Comparison of ENCODE assay signal across 8 mouse cellular contexts in genomic region chr1:155121977-155122939, GRCm38 (mm10). TPM values are rescaled to one million over a fixed set of nuclear protein-coding genes. Genes with fewer than 3 reads are reported as not detected.
DNase-seq lines count a peak whose midpoint lies in the region; ATAC-seq and TF ChIP-seq lines count a peak whose summit lies in the region.

No protein-coding gene starts in this region.

- no peak overlapping the region for H3K4me2 ChIP-seq in forebrain, embryonic 11.5 days (ENCODE audit: low read depth, low read length, severe bottlenecking)
- no peak overlapping the region; the same call in 1 of the 2 replicates for H3K4me2 ChIP-seq in lung, postnatal 0 days (replicated peaks; ENCODE audit: low read depth, low read length)
- no peak overlapping the region for H3K4me2 ChIP-seq in neural tube, embryonic 15.5 days

- no peaks in the 10 kb centered on the region for H3K79me3 ChIP-seq in C2C12 (ENCODE audit: low read depth)

- peaks cover 16% of the 10 kb centered on the region for H3K27me3 ChIP-seq in forebrain, embryonic 10.5 days (ENCODE audit: poor library complexity, severe bottlenecking)
- no peaks in the 10 kb centered on the region for H3K27me3 ChIP-seq in forebrain, embryonic 11.5 days (ENCODE audit: control insufficient read depth, insufficient read depth, low read length)
- H3K27me3 ChIP-seq in C2C12 (ENCODE audit: control insufficient read depth, insufficient read depth, insufficient read length) = no peaks in the 10 kb centered on the region
- no peaks in the 10 kb centered on the region for H3K27me3 ChIP-seq in lung, postnatal 0 days (replicated peaks; ENCODE audit: insufficient read depth, low read length)
- peaks cover 14% of the 10 kb centered on the region for H3K27me3 ChIP-seq in midbrain, embryonic 10.5 days (ENCODE audit: low read depth, poor library complexity, severe bottlenecking)
- no peaks in the 10 kb centered on the region for H3K27me3 ChIP-seq in neural tube, embryonic 15.5 days (replicated peaks)

- H3K9ac ChIP-seq in forebrain, embryonic 11.5 days (ENCODE audit: low read length) = no peak overlapping the region
- H3K9ac ChIP-seq in lung, postnatal 0 days (replicated peaks; ENCODE audit: low read depth) = no peak overlapping the region
- no peak overlapping the region for H3K9ac ChIP-seq in neural tube, embryonic 15.5 days (replicated peaks)

- WGBS in forebrain, embryonic 10.5 days = 85% methylated on average over 21 of the region's 21 CpGs
- WGBS in forebrain, embryonic 11.5 days = 84% methylated on average over 21 of the region's 21 CpGs
- WGBS in lung, postnatal 0 days = 50% methylated on average over 21 of the region's 21 CpGs
- 84% methylated on average over 21 of the region's 21 CpGs for WGBS in midbrain, embryonic 10.5 days
- 84% methylated on average over 21 of the region's 21 CpGs for WGBS in neural tube, embryonic 15.5 days

- TF ChIP-seq CTCF in C2C12 (IDR thresholded peaks at IDR 0.05; ENCODE audit: control insufficient read depth, insufficient read depth, insufficient read length) = no peak
- TF ChIP-seq CTCF in lung, postnatal 0 days (IDR thresholded peaks at IDR 0.05) = peak; percentile 9; the same call in 1 of the 2 replicates

- no peaks in the 10 kb centered on the region for H3K9me3 ChIP-seq in forebrain, embryonic 10.5 days
- no peaks in the 10 kb centered on the region for H3K9me3 ChIP-seq in forebrain, embryonic 11.5 days (ENCODE audit: control insufficient read depth, low read length)
- no peaks in the 10 kb centered on the region for H3K9me3 ChIP-seq in lung, postnatal 0 days (ENCODE audit: low read length)
- H3K9me3 ChIP-seq in midbrain, embryonic 10.5 days (replicated peaks) = no peaks in the 10 kb centered on the region
- H3K9me3 ChIP-seq in neural tube, embryonic 15.5 days (replicated peaks) = no peaks in the 10 kb centered on the region

- H3K4me1 ChIP-seq in forebrain, embryonic 10.5 days = no peaks in the 10 kb centered on the region
- no peaks in the 10 kb centered on the region for H3K4me1 ChIP-seq in forebrain, embryonic 11.5 days (replicated peaks; ENCODE audit: control insufficient read depth, insufficient read depth, low read length)
- peaks cover 3% of the 10 kb centered on the region; the same call in 1 of the 2 replicates for H3K4me1 ChIP-seq in lung, postnatal 0 days (ENCODE audit: insufficient read depth, low read depth, low read length)
- H3K4me1 ChIP-seq in midbrain, embryonic 10.5 days = peaks cover 6% of the 10 kb centered on the region; the same call in 1 of the 2 replicates
- H3K4me1 ChIP-seq in neural tube, embryonic 15.5 days = no peaks in the 10 kb centered on the region

- intact Hi-C loops in heart, postnatal 25 days (cut with DNase I) = no loop called here

- peak overlapping the region; percentile 36; the same call in 1 of the 2 replicates for H3K27ac ChIP-seq in forebrain, embryonic 10.5 days
- no peak overlapping the region for H3K27ac ChIP-seq in forebrain, embryonic 11.5 days (ENCODE audit: low read depth, low read length)
- H3K27ac ChIP-seq in lung, postnatal 0 days (ENCODE audit: low read length) = peak overlapping the region; percentile 79
- no peak overlapping the region for H3K27ac ChIP-seq in midbrain, embryonic 10.5 days (replicated peaks)
- no peak overlapping the region for H3K27ac ChIP-seq in neural tube, embryonic 15.5 days (replicated peaks)

- H3K36me3 ChIP-seq in forebrain, embryonic 10.5 days (replicated peaks) = no peaks in the 10 kb centered on the region
- H3K36me3 ChIP-seq in forebrain, embryonic 11.5 days (ENCODE audit: control insufficient read depth, insufficient read depth, low read length) = no peaks in the 10 kb centered on the region
- no peaks in the 10 kb centered on the region for H3K36me3 ChIP-seq in C2C12 (ENCODE audit: control insufficient read depth, insufficient read depth)
- no peaks in the 10 kb centered on the region for H3K36me3 ChIP-seq in lung, postnatal 0 days (ENCODE audit: insufficient read depth, low read length)
- no peaks in the 10 kb centered on the region for H3K36me3 ChIP-seq in midbrain, embryonic 10.5 days
- no peaks in the 10 kb centered on the region for H3K36me3 ChIP-seq in neural tube, embryonic 15.5 days

- H3K4me3 ChIP-seq in forebrain, embryonic 10.5 days = no peak overlapping the region
- H3K4me3 ChIP-seq in forebrain, embryonic 11.5 days (ENCODE audit: low read depth, low read length) = no peak overlapping the region
- no peak overlapping the region for H3K4me3 ChIP-seq in C2C12 (ENCODE audit: insufficient read depth, poor library complexity, severe bottlenecking)
- H3K4me3 ChIP-seq in lung, postnatal 0 days (ENCODE audit: low read depth, low read length) = no peak overlapping the region
- H3K4me3 ChIP-seq in midbrain, embryonic 10.5 days = no peak overlapping the region
- H3K4me3 ChIP-seq in neural tube, embryonic 15.5 days (replicated peaks) = no peak overlapping the region

- peak; percentile 80 for TF ChIP-seq EP300 in lung, postnatal 0 days (IDR thresholded peaks at IDR 0.05)

- ATAC-seq in forebrain, embryonic 11.5 days (replicated peaks; ENCODE audit: low FRiP score) = no peak
- peak; percentile 93 for ATAC-seq in lung, postnatal 0 days
- no peak for ATAC-seq in neural tube, embryonic 15.5 days (ENCODE audit: low FRiP score)

- no peak for DNase-seq in forebrain, embryonic 10.5 days (ENCODE audit: extremely low spot score, low spot score)
- no peak for DNase-seq in forebrain, embryonic 11.5 days (ENCODE audit: low spot score)
- peak; percentile 42 to 78 for DNase-seq in cerebellum, postnatal 4 days (ENCODE audit: low spot score in 2 of 2)
- DNase-seq in heart, postnatal 25 days (ENCODE audit: low spot score) = peak; percentile 67
- peak; percentile 87 for DNase-seq in lung, postnatal 0 days (ENCODE audit: low spot score)
- no peak for DNase-seq in midbrain, embryonic 10.5 days (ENCODE audit: low spot score)

- H3ac ChIP-seq in C2C12 (ENCODE audit: control insufficient read depth, insufficient read length, low read depth) = no peak overlapping the region

- H3K79me2 ChIP-seq in C2C12 (ENCODE audit: control insufficient read depth, insufficient read depth) = no peaks in the 10 kb centered on the region

TF ChIP-seq in C2C12, 6 proteins besides CTCF, POLR2A, EP300 and RAD21:
- TF ChIP-seq MYOG (IDR thresholded peaks at IDR 0.05; ENCODE audit: control insufficient read depth, extremely low read depth, insufficient read length) (no peak), CEBPB (IDR thresholded peaks at IDR 0.05; ENCODE audit: low read depth) (peak; percentile 58), MYOD1 (IDR thresholded peaks at IDR 0.05; ENCODE audit: control insufficient read depth, insufficient read length, low read depth) (no peak), FOSL1 (IDR thresholded peaks at IDR 0.05; ENCODE audit: insufficient read depth, low read length, poor library complexity, severe bottlenecking) (no peak), MAX (IDR thresholded peaks at IDR 0.05) (no peak), USF1 (IDR thresholded peaks at IDR 0.05; ENCODE audit: low read depth) (no peak)

RNA-seq across cellular contexts. Expression of gene Ier5, which starts 22.8 kb away (rescaled TPM):
- 3.6 and 4.1 TPM in 2 replicates for polyA plus RNA-seq in forebrain, embryonic 10.5 days (2016; fragmentation: Nextera tagmentation; extraction: Ambion mirVana)
- 19.4 and 28.0 TPM in 2 replicates for polyA plus RNA-seq in forebrain, embryonic 11.5 days (2014; fragmentation: Nextera tagmentation; extraction: Ambion mirVana)
- 24.4 TPM for polyA plus RNA-seq in C2C12 (2012; fragmentation: generic; extraction: Trizol)
- 10 to 100 TPM; 12.7 to 16.5 TPM for total RNA-seq in heart, postnatal 25 days (2021)
- polyA plus RNA-seq in lung, postnatal 0 days (2015; fragmentation: Nextera tagmentation; extraction: Ambion mirVana) = 10.9 and 15.3 TPM in 2 replicates
- 4.0 and 4.3 TPM in 2 replicates for polyA plus RNA-seq in midbrain, embryonic 10.5 days (2016; fragmentation: Nextera tagmentation; extraction: Ambion mirVana)
- polyA plus RNA-seq in neural tube, embryonic 15.5 days (2015; fragmentation: Nextera tagmentation; extraction: Ambion mirVana) = 3.9 and 4.8 TPM in 2 replicates

RNA-seq across cellular contexts. Expression of gene Mr1, which starts 24.4 kb away (rescaled TPM):
- 0.36 and 0.47 TPM in 2 replicates for polyA plus RNA-seq in forebrain, embryonic 10.5 days (2016; fragmentation: Nextera tagmentation; extraction: Ambion mirVana)
- 0.55 and 0.96 TPM in 2 replicates for polyA plus RNA-seq in forebrain, embryonic 11.5 days (2014; fragmentation: Nextera tagmentation; extraction: Ambion mirVana)
- polyA plus RNA-seq in C2C12 (2012; fragmentation: generic; extraction: Trizol) = 1.1 TPM
- total RNA-seq in heart, postnatal 25 days (2021) = 1 to 10 TPM; 5.9 to 6.4 TPM
- polyA plus RNA-seq in lung, postnatal 0 days (2015; fragmentation: Nextera tagmentation; extraction: Ambion mirVana) = 10.5 and 13.2 TPM in 2 replicates
- polyA plus RNA-seq in midbrain, embryonic 10.5 days (2016; fragmentation: Nextera tagmentation; extraction: Ambion mirVana) = 0.37 and 0.48 TPM in 2 replicates
- 1.6 and 3.0 TPM in 2 replicates for polyA plus RNA-seq in neural tube, embryonic 15.5 days (2015; fragmentation: Nextera tagmentation; extraction: Ambion mirVana)

RNA-seq across cellular contexts. Expression of gene Stx6, which starts 36.3 kb away (rescaled TPM):
- polyA plus RNA-seq in forebrain, embryonic 10.5 days (2016; fragmentation: Nextera tagmentation; extraction: Ambion mirVana) = 82.1 and 84.3 TPM in 2 replicates
- 102 and 119 TPM in 2 replicates for polyA plus RNA-seq in forebrain, embryonic 11.5 days (2014; fragmentation: Nextera tagmentation; extraction: Ambion mirVana)
- 30.5 TPM for polyA plus RNA-seq in C2C12 (2012; fragmentation: generic; extraction: Trizol)
- total RNA-seq in heart, postnatal 25 days (2021) = 10 to 100 TPM; 25.2 to 26.5 TPM
- polyA plus RNA-seq in lung, postnatal 0 days (2015; fragmentation: Nextera tagmentation; extraction: Ambion mirVana) = 74.3 and 77.4 TPM in 2 replicates
- polyA plus RNA-seq in midbrain, embryonic 10.5 days (2016; fragmentation: Nextera tagmentation; extraction: Ambion mirVana) = 78.2 and 92.5 TPM in 2 replicates
- 92.6 and 102 TPM in 2 replicates for polyA plus RNA-seq in neural tube, embryonic 15.5 days (2015; fragmentation: Nextera tagmentation; extraction: Ambion mirVana)

Comparison
In these comparisons a context has a peak if more than half of its experiments do, and no peak if none do; other contexts are left out.
1. H3K27ac ChIP-seq: peak in forebrain, embryonic 10.5 days (single experiment) and lung, postnatal 0 days (single experiment); none in forebrain, embryonic 11.5 days (single experiment), midbrain, embryonic 10.5 days (single experiment) and neural tube, embryonic 15.5 days (single experiment).
2. DNase-seq: peak in cerebellum, postnatal 4 days (2 of 2), heart, postnatal 25 days (single experiment) and lung, postnatal 0 days (single experiment); none in forebrain, embryonic 10.5 days (single experiment), forebrain, embryonic 11.5 days (single experiment) and midbrain, embryonic 10.5 days (single experiment).